Mouse (Mus musculus) intestine, postnatal 0 days (tissue): Measurements from ENCODE around the gene Cnga2. TPM values are rescaled to one million over a fixed set of nuclear protein-coding genes. Genes with fewer than 3 reads are reported as not detected.

Experiments used
- ATAC-seq: fragments of 200-750 bp; cut with Nextera tagmentation; 2 replicates; pipeline ENCODE4 v1.8.0; 2017; ENCODE audit warnings: mild to moderate bottlenecking, moderate TSS enrichment, moderate library complexity
- H3K27ac ChIP-seq: fragments of 300-500 bp; sonication (generic); 2 replicates; pipeline ENCODE4 v1.5.1; 2014; ENCODE audit warnings: mild to moderate bottlenecking, low read depth, low read length, moderate library complexity
- H3K27me3 ChIP-seq: fragments of 300-500 bp; sonication (generic); replicated peaks from 2 replicates; pipeline ENCODE4 v1.6.1; 2014; ENCODE audit warnings: low read length, mixed read lengths; ENCODE audit not compliant: control insufficient read depth, insufficient read depth
- H3K36me3 ChIP-seq: fragments of 300-500 bp; sonication (generic); 2 replicates; pipeline ENCODE4 v1.6.1; 2014; ENCODE audit warnings: mild to moderate bottlenecking, moderate library complexity; ENCODE audit not compliant: control insufficient read depth, insufficient read depth
- H3K4me1 ChIP-seq: fragments of 300-500 bp; sonication (generic); replicated peaks from 2 replicates; pipeline ENCODE4 v1.6.1; 2014; ENCODE audit warnings: antibody characterized with exemption, low read length, mixed read lengths; ENCODE audit not compliant: control insufficient read depth, insufficient read depth
- H3K4me2 ChIP-seq: fragments of 300-500 bp; sonication (generic); replicated peaks from 2 replicates; pipeline ENCODE4 v1.6.1; 2014; ENCODE audit warnings: low read depth, mild to moderate bottlenecking, moderate library complexity
- H3K4me3 ChIP-seq: fragments of 300-500 bp; sonication (generic); 2 replicates; pipeline ENCODE4 v1.5.1; 2014; ENCODE audit warnings: low read depth, low read length
- H3K9ac ChIP-seq: fragments of 300-500 bp; sonication (generic); 2 replicates; pipeline ENCODE4 v1.6.1; 2014; ENCODE audit warnings: mild to moderate bottlenecking, low read depth, low read length
- H3K9me3 ChIP-seq: fragments of 300-500 bp; sonication (generic); 2 replicates; pipeline ENCODE4 v1.6.1; 2016; ENCODE audit warnings: mixed run types; ENCODE audit not compliant: control insufficient read depth
- CTCF ChIP-seq: sonication (generic); IDR thresholded peaks from 2 replicates; pipeline ENCODE4 v1.5.1; 2016; ENCODE audit warnings: low read depth, mild to moderate bottlenecking, control low read depth, antibody characterized with exemption, moderate library complexity
- WGBS: fragments of 180-500 bp; shearing (Covaris S2); extraction: QIAGEN DNeasy Blood & Tissue Kit; methylation state at CpG from one replicate; pipeline ENCODE4 v1.1.7; 2014; 5-methylcytosine and 5-hydroxymethylcytosine counted together
- polyA plus RNA-seq: library from polyadenylated mRNA; unstranded; fragments of >200 nt; fragmentation: Nextera tagmentation; extraction: Ambion mirVana; gene quantifications from 2 replicates; pipeline ENCODE4 v1.2.1, GENCODE M21; 2015

The Cnga2 gene
- polyA plus RNA-seq, 1 experiment from 2014 or later = not detected

- Histone ChIP-seq H3K4me1 (no peaks in the 10 kb centered on the region), H3K4me3 (no peak overlapping the region), H3K9me3 (no peaks in the 10 kb centered on the region), H3K9ac (no peak overlapping the region), H3K27ac (no peak overlapping the region), H3K27me3 (no peaks in the 10 kb centered on the region), H3K4me2 (no peak overlapping the region), H3K36me3 (no peaks in the 10 kb centered on the region)
- TF ChIP-seq CTCF = peak; percentile 47
- WGBS = 78% methylated on average over 1 of the region's 1 CpGs
- ATAC-seq = no peak
These were observed 7.9 kb upstream of the Cnga2 start for GRCm38 (mm10) chrX:71983775-71984174.

DNA sequence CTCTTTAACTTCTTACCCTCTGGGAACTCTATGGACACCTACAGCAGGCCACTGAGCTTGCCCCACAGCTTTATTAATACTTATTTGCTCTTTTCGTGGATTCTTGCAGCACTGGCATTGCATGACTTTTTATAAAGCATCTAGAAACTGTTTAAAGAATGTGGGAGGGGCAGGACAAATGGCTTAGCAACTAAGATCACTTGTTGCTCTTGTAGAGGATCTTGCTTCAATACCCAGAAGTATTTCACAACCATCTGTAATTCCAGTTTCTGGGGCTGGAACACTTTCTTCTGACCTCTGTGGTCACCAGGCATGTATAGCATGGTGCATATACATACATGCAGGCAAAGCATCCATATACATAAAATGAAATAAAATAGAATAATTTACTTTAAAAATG, 4.3 kb downstream of the Cnga2 start:
- TF ChIP-seq CTCF = no peak
- Histone ChIP-seq H3K4me1 (no peaks in the 10 kb centered on the region), H3K27me3 (no peaks in the 10 kb centered on the region), H3K9ac (no peak overlapping the region), H3K27ac (no peak overlapping the region), H3K36me3 (no peaks in the 10 kb centered on the region), H3K4me3 (no peak overlapping the region), H3K4me2 (no peak overlapping the region), H3K9me3 (no peaks in the 10 kb centered on the region)
- 45% methylated on average over 1 of the region's 1 CpGs for WGBS
- ATAC-seq = no peak

- H3K9ac ChIP-seq = no peak overlapping the region
- H3K27ac ChIP-seq = no peak overlapping the region
- H3K9me3 ChIP-seq = no peaks in the 10 kb centered on the region
- no peak for TF ChIP-seq CTCF
- no peaks in the 10 kb centered on the region for H3K4me1 ChIP-seq
- H3K4me2 ChIP-seq = no peak overlapping the region
- H3K4me3 ChIP-seq = no peak overlapping the region
- H3K27me3 ChIP-seq = no peaks in the 10 kb centered on the region
- no peaks in the 10 kb centered on the region for H3K36me3 ChIP-seq
- no peak for ATAC-seq
These were observed 18.3 kb downstream of the Cnga2 start for GRCm38 (mm10) chrX:72009930-72010329.

- no peak for ATAC-seq
- Histone ChIP-seq H3K9me3 (no peaks in the 10 kb centered on the region), H3K4me1 (no peaks in the 10 kb centered on the region), H3K4me3 (no peak overlapping the region), H3K9ac (no peak overlapping the region), H3K4me2 (no peak overlapping the region), H3K36me3 (no peaks in the 10 kb centered on the region), H3K27ac (no peak overlapping the region), H3K27me3 (no peaks in the 10 kb centered on the region)
- TF ChIP-seq CTCF = no peak
- 60% methylated on average over 9 of the region's 9 CpGs for WGBS
These were observed 20.6 kb downstream of the Cnga2 start for GRCm38 (mm10) chrX:72012236-72012635.

DNA sequence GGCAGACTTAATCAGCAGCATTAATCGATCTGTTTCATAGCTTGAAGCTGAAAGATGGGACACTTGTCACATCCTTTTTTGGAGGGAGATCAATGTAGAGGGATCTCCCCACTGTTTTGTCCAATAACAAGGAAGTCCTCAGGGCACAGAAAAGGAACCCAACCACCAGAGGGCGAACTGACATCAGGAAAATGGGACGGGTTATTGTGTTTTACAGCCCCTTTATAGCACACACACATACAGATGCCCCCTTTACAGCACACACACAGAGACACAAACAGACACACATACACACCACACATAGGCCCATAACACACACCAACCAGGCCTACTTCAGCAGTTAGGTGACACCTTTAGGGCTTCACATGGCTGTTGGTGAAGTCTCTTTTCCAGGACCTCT, 21.2 kb downstream of the Cnga2 start:
- Histone ChIP-seq H3K9me3 (no peaks in the 10 kb centered on the region), H3K27me3 (no peaks in the 10 kb centered on the region), H3K4me2 (no peak overlapping the region), H3K4me3 (no peak overlapping the region), H3K9ac (no peak overlapping the region), H3K27ac (no peak overlapping the region), H3K4me1 (no peaks in the 10 kb centered on the region), H3K36me3 (no peaks in the 10 kb centered on the region)
- TF ChIP-seq CTCF = peak; percentile 69
- ATAC-seq = no peak
- 34% methylated on average over 3 of the region's 3 CpGs for WGBS

DNA sequence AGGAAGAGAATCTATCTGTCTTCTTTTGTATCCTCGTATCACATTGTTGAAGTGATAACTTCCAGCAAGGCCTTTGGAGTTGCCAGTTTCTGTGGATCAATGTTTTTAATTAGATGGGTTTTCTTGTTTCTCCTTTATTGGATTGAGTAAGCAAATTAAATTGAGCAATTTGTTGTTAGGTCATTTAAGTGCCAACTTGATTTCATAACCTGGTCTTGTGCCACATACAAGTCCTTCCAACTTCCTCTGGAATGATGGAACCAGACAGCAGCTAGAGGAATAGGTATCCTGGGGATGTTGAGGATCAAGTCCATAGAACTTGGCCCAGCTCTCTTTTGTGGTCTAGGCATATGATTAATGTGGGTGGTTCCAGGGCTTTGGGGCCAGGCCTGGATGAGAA, 30.6 kb downstream of the Cnga2 start:
- Histone ChIP-seq H3K36me3 (no peaks in the 10 kb centered on the region), H3K27me3 (no peaks in the 10 kb centered on the region), H3K4me1 (no peaks in the 10 kb centered on the region), H3K27ac (no peak overlapping the region), H3K4me2 (no peak overlapping the region), H3K9ac (no peak overlapping the region), H3K9me3 (no peaks in the 10 kb centered on the region), H3K4me3 (no peak overlapping the region)
- 81% methylated on average over 1 of the region's 1 CpGs for WGBS
- ATAC-seq = no peak
- TF ChIP-seq CTCF = no peak

- Histone ChIP-seq H3K4me1 (no peaks in the 10 kb centered on the region), H3K27ac (no peak overlapping the region), H3K27me3 (no peaks in the 10 kb centered on the region), H3K9ac (no peak overlapping the region), H3K36me3 (no peaks in the 10 kb centered on the region), H3K4me2 (no peak overlapping the region), H3K4me3 (no peak overlapping the region), H3K9me3 (no peaks in the 10 kb centered on the region)
- TF ChIP-seq CTCF = peak; percentile 75
- ATAC-seq = no peak
- 42% methylated on average over 10 of the region's 10 CpGs for WGBS
These were observed 31.2 kb downstream of the Cnga2 start for GRCm38 (mm10) chrX:72022750-72023398.
